Mouse (Mus musculus): Measurements from ENCODE around the gene Clec12a. TPM values are rescaled to one million over a fixed set of nuclear protein-coding genes. Genes with fewer than 3 reads are reported as not detected.

The Clec12a gene
- polyA plus RNA-seq, 1 experiment from 2014 or later, result 0.51 TPM

DNA sequence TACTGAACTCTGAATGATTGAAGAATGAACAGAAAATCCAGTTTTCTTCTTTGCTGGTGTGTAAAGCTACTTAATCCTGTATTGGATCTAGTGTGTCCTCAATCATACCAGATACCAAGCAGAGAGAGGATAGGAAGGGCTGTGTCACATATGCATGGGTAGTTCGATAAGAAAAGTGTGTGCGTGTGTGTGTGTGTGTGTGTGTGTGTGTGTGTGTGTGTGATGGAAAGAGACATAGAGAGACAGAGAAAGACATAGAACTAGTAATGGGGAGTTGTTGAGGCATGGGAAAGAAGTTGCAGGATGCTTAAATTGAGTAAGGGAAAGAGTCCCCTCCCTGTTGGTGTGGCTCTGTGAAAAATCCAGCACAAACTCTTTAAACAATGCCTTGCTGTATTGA is 43.3 kb downstream of the Clec12a start, which contains the start of gene Clec12b:
Clec12b (minus strand) TSS at position 101 of the 400 bp plus-strand sequence.
- H3K36me3 ChIP-seq, result no peaks in the 10 kb centered on the region
- WGBS, result 87% methylated on average over 2 of the region's 2 CpGs
- H3K9me3 ChIP-seq (replicated peaks), result no peaks in the 10 kb centered on the region
- no peak for DNase-seq (ENCODE audit: low spot score)
- no peaks in the 10 kb centered on the region for H3K4me1 ChIP-seq
- H3K27me3 ChIP-seq (ENCODE audit: low read depth, poor library complexity, severe bottlenecking), result no peaks in the 10 kb centered on the region
- no peak within 1 kb of the TSS for H3K27ac ChIP-seq
- H3K4me3 ChIP-seq, result no peak within 1 kb of the TSS

DNA sequence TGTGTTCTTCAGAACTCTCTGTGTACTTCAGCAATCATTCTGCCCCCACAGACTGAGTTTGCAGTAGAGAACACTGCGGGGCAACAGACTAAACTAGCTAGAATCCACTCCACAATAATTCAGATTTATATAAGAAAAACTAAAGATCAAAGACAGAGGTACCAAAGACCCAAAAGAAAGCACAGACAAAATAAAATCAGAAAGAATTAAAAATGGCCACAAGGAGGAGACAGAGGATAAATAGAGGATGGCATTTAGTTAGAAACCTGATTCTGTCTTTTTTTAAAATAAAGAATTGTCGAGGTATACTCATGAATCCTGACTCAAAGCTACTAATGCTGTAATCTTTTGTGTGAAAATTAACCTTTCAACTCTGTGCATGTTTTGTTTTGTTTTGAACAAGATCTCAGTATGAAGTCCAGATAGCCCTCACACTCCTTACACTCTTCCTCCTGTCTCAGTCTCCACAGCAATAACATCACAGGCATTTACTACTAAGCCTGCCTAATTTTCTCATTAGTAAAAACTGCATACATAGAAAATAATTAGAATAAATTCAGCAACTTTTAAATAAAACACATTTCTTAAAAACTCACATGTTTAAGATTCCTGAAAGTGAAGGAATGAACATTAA is 50.7 kb downstream of the Clec12a start:
- no peaks in the 10 kb centered on the region for H3K27me3 ChIP-seq (ENCODE audit: low read depth, poor library complexity, severe bottlenecking)
- no peak overlapping the region for H3K4me3 ChIP-seq
- WGBS, result 42% methylated on average over 2 of the region's 2 CpGs
- no peaks in the 10 kb centered on the region for H3K9me3 ChIP-seq (replicated peaks)
- no peaks in the 10 kb centered on the region for H3K4me1 ChIP-seq
- no peaks in the 10 kb centered on the region for H3K36me3 ChIP-seq
- DNase-seq (ENCODE audit: low spot score), result no peak
- no peak overlapping the region for H3K27ac ChIP-seq

DNA sequence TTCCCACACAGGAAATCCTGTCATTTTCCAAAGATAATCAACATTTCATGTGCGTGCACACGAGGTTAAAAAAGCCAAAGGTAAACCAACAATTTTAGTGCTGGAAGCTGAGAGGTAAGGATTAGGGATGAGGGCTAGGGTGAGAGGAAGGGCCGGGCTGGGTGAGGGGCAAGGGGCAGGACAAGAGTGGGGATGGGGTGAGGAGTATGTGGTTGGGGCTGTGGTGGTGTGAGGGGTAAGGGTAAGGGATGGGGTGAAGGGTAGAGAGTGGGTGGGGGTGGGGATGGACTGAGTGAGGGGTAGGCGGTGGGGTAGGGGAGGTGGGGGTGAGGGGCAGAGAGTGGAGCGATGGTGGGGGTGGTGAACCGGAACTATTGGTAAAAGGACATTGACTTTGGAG is 51.2 kb downstream of the Clec12a start:
- WGBS, result 80% methylated on average over 6 of the region's 6 CpGs
- Histone ChIP-seq H3K9me3 (replicated peaks) (no peaks in the 10 kb centered on the region), H3K4me3 (no peak overlapping the region), H3K27ac (no peak overlapping the region), H3K36me3 (no peaks in the 10 kb centered on the region), H3K27me3 (ENCODE audit: low read depth, poor library complexity, severe bottlenecking) (no peaks in the 10 kb centered on the region), H3K4me1 (no peaks in the 10 kb centered on the region)
- DNase-seq (ENCODE audit: low spot score), result no peak

DNA sequence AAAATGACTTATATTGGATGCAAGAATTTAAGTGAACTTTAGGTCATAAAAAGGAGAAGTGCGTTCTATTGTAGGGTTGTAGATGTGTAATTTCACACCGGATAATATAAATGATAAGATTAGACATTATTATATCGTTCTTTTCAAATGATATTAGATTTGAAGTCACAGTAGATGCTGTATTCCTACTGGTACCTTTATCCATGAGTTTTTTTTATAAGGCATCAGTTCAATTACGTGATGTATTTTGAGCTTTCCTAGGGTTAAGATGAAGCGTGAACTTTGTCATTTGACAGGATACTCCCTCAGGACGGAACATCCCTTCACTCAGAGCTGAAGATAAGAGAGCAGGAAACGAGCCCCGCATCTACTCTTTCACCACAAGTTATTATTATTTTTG is 54.5 kb downstream of the Clec12a start, which contains the start of gene Clec1b:
Clec1b (plus strand) TSS at position 301 of the 400 bp plus-strand sequence.
- Histone ChIP-seq H3K27me3 (ENCODE audit: low read depth, poor library complexity, severe bottlenecking) (no peaks in the 10 kb centered on the region), H3K27ac (no peak within 1 kb of the TSS), H3K9me3 (replicated peaks) (no peaks in the 10 kb centered on the region), H3K4me1 (no peaks in the 10 kb centered on the region), H3K36me3 (no peaks in the 10 kb centered on the region), H3K4me3 (no peak within 1 kb of the TSS)
- WGBS, result 91% methylated on average over 8 of the region's 8 CpGs
- no peak for DNase-seq (ENCODE audit: low spot score)

DNA sequence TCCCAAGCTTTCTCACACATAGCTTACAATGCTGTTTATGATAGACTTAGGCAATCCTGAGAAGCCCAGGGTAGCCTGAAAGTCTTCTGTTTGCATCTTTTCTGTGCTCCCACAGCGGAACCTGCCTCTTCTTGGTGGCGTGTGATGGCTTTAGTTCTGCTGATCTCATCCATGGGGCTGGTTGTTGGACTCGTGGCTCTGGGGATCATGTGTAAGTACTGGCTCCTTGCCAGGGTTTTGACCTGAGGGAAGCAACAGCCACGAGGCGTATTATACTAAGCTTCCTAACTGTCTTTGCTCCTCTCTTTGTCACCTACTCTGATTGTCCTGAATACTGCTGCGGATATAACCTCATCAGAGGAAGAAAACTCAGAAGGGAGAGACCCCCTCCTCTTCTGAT is 57.5 kb downstream of the Clec12a start:
- no peaks in the 10 kb centered on the region for H3K9me3 ChIP-seq (replicated peaks)
- H3K4me1 ChIP-seq, result no peaks in the 10 kb centered on the region
- no peaks in the 10 kb centered on the region for H3K27me3 ChIP-seq (ENCODE audit: low read depth, poor library complexity, severe bottlenecking)
- no peak overlapping the region for H3K27ac ChIP-seq
- H3K4me3 ChIP-seq, result no peak overlapping the region
- H3K36me3 ChIP-seq, result no peaks in the 10 kb centered on the region
- no peak for DNase-seq (ENCODE audit: low spot score)
- WGBS, result 83% methylated on average over 6 of the region's 6 CpGs

DNA sequence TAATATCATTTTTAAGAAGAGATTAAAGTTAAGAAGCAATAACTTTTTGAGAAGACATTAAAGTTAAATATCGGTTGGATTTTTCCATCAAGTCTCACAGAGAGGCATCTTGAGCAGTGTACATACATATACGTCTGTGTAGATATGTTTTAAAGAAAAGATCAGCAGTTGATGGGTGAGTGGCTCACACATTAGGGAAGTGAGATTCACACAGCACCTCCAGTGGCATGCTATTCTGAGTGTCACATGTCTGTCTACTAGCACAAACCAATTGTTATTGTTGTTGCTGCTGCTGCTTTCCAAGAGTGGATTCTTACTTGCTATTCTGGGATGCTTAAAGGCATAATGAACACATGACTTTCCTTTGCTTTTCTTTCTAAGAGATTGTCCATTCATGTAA is 59.9 kb downstream of the Clec12a start:
- DNase-seq (ENCODE audit: low spot score), result no peak
- Histone ChIP-seq H3K27ac (no peak overlapping the region), H3K4me3 (no peak overlapping the region), H3K9me3 (replicated peaks) (no peaks in the 10 kb centered on the region), H3K4me1 (no peaks in the 10 kb centered on the region), H3K36me3 (no peaks in the 10 kb centered on the region), H3K27me3 (ENCODE audit: low read depth, poor library complexity, severe bottlenecking) (no peaks in the 10 kb centered on the region)
- WGBS, result 92% methylated on average over 2 of the region's 2 CpGs

DNA sequence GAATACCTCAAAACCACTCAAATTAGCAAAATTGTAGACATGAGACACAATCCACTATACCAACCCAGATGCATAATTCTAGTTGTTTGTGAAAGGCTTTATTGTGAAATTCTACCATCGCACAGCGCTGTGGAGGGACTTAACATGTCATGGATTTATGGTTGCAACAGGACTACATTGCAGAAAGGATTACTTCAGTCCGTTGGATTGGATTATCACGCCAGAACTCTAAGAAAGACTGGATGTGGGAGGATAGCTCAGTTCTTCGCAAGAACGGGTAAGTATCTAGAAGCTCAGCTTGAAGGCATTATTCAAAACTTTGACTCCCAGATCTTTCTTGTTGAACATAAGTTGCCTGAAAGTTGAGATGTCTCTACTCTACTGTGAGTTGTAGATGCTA is 60.9 kb downstream of the Clec12a start:
- Histone ChIP-seq H3K27ac (no peak overlapping the region), H3K36me3 (no peaks in the 10 kb centered on the region), H3K4me1 (no peaks in the 10 kb centered on the region), H3K4me3 (no peak overlapping the region), H3K9me3 (replicated peaks) (no peaks in the 10 kb centered on the region), H3K27me3 (ENCODE audit: low read depth, poor library complexity, severe bottlenecking) (no peaks in the 10 kb centered on the region)
- WGBS, result 90% methylated on average over 6 of the region's 6 CpGs
- DNase-seq (ENCODE audit: low spot score), result no peak

DNA sequence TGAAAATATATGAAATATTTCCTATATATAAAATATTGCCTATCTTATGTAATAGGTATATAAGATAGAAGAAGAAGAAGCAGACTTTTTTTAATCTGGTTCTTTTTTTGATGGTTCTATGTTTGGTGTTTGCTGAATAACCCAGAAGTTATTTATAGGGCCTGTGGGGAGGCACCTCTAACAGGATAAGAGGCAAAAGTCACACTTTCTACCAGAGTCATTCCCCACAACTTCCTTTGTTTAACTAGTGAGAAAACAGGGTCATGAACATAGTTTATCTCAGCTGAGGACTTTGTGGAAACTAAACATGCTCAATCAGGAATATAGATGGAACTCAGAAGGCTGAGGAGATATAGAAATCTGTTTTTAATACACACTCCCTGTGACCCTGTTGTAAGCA is 63.5 kb downstream of the Clec12a start:
- Histone ChIP-seq H3K4me1 (no peaks in the 10 kb centered on the region), H3K36me3 (no peaks in the 10 kb centered on the region), H3K4me3 (no peak overlapping the region), H3K27me3 (ENCODE audit: low read depth, poor library complexity, severe bottlenecking) (no peaks in the 10 kb centered on the region), H3K27ac (no peak overlapping the region), H3K9me3 (replicated peaks) (no peaks in the 10 kb centered on the region)
- DNase-seq (ENCODE audit: low spot score), result no peak

DNA sequence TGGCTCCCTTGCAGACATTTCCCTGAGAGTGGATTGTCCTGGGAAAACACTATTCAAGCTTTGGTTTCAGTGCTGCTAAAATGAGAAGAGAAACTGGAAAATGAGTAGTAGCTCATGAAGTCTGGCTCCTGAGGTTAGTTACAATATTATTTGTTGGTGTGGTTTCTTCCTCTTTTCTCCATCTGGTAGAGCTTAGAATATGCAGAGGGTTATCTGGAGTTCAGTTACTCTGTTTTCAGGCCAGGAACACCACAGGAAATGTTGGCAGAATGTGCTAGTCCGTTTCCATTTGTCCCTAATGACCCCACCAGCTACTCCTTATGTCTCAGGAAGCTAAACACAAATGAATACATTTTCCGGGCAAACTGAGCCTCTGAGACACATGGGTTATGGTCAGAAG is 64.8 kb downstream of the Clec12a start:
- 61% methylated on average over 2 of the region's 2 CpGs for WGBS
- DNase-seq (ENCODE audit: low spot score), result no peak

DNA sequence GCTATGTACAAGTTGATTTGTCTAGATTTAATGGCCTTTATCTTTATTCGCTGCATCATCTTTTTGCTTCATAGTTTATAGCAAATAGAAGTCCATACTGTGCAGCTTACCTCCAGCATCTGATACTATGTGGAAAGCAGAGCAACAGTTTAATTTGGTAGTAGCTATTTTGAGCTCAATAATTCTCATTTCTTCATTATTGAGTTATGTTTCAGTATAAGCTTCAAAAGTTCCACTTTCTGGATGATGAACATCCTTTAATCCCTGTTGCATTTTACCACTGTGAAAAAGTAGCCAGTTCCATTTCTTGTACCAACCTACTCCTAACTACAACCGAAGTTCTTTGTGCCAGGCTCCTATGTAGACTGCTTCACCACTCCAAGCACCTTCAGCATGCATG is 66.1 kb downstream of the Clec12a start, which contains the start of gene Clec9a:
Clec9a (plus strand) TSS at position 301 of the 400 bp plus-strand sequence.
- H3K4me3 ChIP-seq, result no peak within 1 kb of the TSS
- H3K9me3 ChIP-seq (replicated peaks), result no peaks in the 10 kb centered on the region
- no peak for DNase-seq (ENCODE audit: low spot score)
- WGBS, result 85% methylated on average over 2 of the region's 2 CpGs
- no peaks in the 10 kb centered on the region for H3K4me1 ChIP-seq
- no peaks in the 10 kb centered on the region for H3K27me3 ChIP-seq (ENCODE audit: low read depth, poor library complexity, severe bottlenecking)
- H3K27ac ChIP-seq, result no peak within 1 kb of the TSS
- H3K36me3 ChIP-seq, result no peaks in the 10 kb centered on the region

More for the DNA sequence above, 64.8 kb downstream of the Clec12a start:
- Histone ChIP-seq H3K4me3 (no peak overlapping the region), H3K27ac (no peak overlapping the region), H3K4me1 (no peaks in the 10 kb centered on the region), H3K27me3 (ENCODE audit: low read depth, poor library complexity, severe bottlenecking) (no peaks in the 10 kb centered on the region), H3K36me3 (no peaks in the 10 kb centered on the region), H3K9me3 (replicated peaks) (no peaks in the 10 kb centered on the region)

DNA sequence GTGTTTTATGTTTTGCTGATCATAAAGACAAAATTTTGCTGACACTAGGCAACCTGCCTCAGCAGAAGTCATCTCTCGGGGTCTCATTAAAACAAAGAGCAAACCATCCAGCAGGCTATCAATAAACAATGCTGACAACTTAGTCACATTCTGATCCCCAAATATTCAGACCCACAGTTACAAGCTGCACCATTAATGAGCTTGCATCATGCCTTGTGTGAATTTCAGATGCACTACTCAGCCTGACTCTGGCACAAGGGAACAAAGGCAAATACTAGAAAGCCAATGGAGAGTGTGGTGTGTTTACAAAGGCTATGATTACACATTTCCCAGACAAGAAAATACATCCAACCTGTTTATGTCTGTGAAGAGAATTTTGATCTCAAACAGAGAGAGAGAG is 71.7 kb downstream of the Clec12a start:
- H3K27ac ChIP-seq, result no peak overlapping the region
- 87% methylated on average over 1 of the region's 1 CpGs for WGBS
- H3K4me3 ChIP-seq, result no peak overlapping the region
- DNase-seq (ENCODE audit: low spot score), result no peak
- H3K27me3 ChIP-seq (ENCODE audit: low read depth, poor library complexity, severe bottlenecking), result no peaks in the 10 kb centered on the region
- no peaks in the 10 kb centered on the region for H3K9me3 ChIP-seq (replicated peaks)
- no peaks in the 10 kb centered on the region for H3K4me1 ChIP-seq
- no peaks in the 10 kb centered on the region for H3K36me3 ChIP-seq

Data from limb, embryonic 10.5 days (tissue).